Mouse (Mus musculus) cerebellum, adult 8-10 months (tissue): ENCODE data around the gene Chpf.

ENCODE experiments used
- DNase-seq: peaks from one replicate; pipeline ENCODE4 v3.0.0; 2022

Chpf gene

DNA sequence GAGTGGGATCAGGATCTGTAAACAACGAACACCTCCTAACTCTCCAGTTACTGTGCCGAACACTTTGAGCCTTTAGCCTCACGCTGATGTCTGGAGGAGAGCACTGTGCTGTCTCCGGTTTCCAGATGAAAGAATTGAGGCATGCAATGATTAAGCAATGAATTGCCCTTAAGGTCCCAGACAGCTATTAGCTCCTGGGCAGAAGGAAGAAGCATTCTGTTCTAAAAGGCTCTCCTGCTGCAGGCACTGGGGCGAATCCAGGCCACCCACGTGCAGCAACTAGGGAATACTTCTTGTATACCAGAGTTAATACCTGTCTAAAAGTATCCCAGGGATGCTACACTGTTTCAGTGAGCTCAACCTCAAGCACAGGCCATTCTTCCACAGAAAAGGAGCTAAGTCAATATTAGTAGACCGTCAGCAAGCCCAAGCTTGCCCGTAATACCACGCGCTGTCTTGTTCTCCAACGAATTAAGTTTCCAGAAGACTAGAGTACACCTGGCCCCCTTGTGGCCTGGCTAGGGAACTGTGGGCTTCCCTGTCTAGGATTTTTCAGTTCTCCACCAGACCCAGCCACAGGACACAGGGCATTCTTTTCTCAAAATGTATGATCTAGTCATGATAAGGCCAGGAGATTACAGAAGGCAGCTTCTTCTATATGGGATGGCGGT is 15.9 kb upstream of the Chpf start:
- DNase-seq = no peak

DNA sequence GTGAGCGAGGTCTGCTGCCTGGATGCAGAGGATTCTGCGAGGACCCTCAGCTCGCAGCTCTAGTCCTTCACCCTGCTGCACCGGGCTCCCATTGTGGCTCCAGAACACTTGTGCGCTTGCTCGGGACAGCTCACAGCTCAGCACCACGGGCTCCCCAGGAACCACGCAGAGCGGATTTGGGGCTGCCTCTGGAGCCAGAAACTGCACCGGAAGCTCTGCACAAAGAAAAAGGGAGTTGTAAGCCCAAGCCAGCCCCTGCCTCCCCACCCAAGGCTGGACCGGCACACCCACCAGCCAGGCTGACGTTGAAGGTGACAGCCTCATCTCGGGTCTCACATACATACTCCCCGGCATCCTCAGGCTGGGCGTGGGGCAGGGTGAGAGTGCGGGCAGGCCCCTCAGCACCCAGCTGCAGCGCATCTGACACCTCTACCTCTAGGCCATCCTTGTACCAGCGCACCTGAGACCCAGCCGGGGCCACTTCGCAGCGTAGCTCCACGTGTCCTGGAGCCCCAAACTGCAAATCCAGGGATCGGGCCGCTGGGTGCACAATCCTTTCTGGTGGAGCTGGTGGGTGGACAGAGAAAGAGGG is 13.6 kb upstream of the Chpf start:
- no peak for DNase-seq

DNA sequence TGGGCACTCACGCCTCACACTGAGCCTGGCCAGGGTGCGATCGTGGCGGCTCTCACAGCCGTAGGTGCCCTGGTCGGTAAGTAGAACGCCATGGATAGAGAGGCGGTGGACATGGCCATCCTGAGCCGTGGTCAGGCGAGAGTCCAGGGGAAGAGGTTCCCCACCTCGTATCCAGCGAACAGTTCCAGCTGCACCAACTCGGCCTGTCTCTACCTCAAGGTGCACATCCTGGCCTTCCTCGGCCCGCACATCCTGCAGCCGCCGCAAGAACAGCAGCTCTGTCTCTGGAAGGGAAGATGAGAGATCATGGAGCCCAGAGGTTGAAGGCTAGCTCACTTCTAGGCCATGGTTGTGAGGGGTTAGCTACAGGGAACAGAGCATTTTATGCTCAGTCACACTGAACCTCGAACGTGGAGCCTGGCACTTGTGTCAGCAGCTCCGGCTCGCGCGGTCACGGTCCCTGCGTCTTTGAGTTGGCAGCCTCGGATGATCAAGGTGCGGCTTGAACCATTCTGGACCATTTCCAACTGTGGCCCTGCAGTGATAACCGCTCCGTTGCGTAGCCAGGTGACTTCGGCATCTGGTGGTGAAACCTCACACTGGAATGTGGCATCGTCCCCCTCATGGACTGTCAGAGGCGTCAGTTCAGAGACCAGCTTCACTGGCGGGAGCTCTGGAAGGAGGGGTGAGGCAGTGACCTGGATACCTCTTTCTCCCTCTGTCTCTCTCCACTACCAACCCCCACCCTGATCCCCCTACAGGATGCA is 11.9 kb upstream of the Chpf start:
- DNase-seq = no peak

DNA sequence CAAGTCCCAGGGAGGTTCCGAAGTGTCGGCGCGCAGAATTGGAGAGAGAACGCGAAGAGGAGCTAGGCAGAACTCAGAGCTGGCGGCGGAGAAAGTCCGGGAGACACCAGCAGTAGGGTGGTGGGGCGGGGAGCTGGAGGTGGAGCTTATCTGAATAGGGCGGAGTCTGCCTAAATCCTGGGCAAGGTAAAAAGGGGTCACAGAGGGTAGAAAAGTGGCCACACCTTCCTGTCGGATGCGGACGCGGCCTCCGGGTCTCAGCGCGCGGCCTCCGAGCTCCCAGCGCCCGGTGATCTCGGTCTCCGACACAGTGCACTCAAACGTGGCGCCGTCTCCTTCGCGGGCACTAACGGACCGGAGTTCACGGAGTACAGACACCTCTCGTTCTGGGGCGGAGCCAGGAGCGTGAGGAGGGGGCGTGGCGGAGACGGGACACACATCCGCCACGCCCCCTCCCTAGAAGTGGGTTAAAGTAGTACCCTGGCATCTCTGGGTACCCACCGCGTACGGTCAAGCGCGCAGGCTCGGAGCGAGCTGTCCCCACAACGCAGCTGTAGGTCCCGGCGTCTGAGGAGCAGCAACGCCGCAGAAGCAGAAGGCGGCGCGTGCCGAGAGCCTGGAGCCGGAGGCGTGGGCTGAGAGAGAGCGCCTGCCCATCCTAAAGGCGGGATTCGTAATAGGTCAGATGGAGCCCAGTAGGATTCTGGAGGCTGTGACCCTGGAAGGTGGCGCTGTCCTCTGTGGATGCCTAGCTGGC is 8.5 kb upstream of the Chpf start:
- peak; percentile 85 for DNase-seq

DNA sequence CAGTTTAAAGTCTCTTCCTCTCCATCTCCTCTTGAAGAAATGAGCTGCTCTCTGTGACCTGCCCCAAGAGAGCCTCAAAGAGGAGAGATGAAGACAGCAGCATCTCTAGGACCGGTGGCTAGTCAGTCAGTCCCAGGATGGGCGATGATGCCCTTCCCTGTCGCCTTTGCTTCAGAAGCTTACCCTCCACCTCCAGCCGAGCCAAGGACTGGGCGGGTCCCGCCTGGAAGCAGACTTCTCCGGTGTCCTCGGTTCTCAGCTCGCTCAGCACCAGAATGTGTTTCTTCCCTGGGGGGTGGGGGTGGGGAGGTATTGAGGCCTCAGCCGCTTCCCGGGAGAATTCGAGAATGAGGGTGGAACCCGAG is 7.9 kb upstream of the Chpf start:
- DNase-seq = no peak

DNA sequence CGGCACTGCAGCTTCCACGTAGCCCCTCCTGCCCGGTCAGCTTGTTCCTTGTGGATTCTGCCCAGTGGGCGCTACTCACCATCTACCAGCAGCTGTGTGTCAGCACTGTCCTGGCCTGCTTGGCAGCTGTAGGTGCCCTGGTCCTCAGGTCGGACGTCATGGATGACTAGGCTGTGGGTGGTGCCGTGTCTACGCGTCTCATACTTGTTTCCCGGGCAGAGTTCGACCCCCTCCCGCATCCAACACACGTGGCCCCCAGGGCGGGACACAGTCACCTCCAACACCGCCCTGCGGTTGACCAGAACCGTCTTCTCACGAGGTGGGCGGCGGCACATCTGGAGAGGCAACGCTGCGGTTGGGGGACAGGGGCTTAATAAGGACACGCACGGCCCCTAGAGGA is 7.5 kb upstream of the Chpf start:
- DNase-seq = no peak

DNA sequence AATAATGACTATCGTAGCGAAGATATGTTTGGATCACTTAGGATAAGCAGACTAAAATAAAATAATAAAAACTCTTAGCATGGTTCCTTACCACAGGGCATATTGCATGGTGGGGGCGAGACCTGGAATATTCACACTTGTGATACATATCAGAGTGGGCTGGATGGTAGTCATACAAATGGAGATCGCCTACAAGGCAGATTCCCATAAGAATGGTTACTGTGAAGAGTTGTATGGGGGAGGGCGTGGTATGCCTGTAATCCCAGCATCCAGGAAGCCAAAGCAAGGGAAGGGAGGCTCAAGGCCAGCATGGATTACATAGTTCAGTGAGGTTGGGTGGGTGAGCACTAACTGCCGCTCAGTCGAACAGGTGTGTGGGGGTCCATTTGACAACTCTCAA is 1.6 kb upstream of the Chpf start:
- no peak for DNase-seq

DNA sequence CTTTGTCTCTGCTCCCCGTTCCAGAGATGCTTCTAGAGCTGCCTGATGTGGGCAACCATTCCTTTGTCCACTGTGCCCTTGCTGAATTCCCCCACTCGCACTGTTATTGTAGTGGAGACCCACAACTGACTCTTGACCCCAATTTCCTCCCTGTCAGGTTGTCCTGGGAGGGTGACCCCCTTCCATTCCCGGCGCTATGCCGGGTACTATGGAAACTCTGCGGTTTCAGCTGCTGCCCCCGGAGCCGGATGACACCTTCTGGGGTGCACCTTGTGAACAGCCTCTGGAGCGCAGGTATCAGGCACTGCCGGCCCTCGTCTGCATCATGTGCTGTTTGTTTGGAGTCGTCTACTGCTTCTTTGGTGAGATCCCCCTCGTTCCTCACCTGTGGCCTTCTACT is 929 bp upstream of the Chpf start:
- DNase-seq = no peak

DNA sequence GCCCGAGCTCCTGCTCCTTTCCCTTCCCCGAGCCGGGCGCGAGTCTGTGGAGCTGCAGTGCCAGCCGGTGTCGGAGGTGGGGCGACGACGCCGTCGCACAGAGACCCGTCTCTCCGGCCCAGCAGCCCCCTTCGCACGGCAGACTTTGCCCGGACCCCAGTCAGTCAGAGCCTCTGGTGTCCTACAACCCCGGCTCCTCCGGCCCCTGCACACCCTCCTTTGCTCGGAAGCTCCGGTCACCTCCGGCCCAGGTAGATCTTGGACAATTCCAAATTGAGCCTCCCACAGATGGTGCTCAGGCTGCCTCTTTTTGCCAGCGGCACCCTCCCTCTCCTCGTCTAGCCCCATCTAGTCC is 505 bp upstream of the Chpf start:
- no peak for DNase-seq

DNA sequence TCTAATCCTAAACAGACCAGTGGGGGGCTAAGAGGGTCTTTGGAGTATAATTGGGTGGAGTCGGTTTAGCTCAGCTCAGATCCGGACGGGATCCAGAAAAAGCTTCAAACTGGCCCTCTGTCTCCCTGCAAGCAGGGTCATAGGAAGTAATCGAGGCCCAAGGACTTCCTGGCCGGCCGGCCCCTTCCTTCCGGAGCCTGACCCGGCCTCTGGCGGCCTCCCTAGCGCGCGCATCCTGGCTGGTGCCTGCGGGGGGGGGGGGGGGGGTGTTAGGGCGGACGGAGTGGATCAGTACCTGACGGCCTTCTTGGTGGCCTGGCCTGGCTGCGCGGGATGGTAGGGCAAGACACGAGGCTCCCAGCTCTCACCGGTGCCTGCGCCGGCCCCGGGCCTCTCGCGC is 610 bp downstream of the Chpf start:
- no peak for DNase-seq

DNA sequence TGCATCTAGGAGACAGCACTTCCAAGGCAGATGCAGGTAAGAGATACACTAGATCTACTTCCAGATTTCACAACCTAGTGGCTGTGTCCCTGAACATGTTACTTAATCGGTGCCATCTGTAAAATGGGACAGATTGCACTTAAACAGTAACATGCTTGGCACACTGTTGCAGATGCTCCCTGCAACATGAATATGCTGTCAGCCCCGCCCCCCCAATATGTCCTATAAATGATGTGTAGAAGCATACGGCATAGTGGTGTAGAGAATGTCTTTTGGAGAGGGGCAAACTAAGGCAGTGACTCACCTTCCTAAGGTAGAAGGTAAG is 1.2 kb downstream of the Chpf start:
- no peak for DNase-seq

DNA sequence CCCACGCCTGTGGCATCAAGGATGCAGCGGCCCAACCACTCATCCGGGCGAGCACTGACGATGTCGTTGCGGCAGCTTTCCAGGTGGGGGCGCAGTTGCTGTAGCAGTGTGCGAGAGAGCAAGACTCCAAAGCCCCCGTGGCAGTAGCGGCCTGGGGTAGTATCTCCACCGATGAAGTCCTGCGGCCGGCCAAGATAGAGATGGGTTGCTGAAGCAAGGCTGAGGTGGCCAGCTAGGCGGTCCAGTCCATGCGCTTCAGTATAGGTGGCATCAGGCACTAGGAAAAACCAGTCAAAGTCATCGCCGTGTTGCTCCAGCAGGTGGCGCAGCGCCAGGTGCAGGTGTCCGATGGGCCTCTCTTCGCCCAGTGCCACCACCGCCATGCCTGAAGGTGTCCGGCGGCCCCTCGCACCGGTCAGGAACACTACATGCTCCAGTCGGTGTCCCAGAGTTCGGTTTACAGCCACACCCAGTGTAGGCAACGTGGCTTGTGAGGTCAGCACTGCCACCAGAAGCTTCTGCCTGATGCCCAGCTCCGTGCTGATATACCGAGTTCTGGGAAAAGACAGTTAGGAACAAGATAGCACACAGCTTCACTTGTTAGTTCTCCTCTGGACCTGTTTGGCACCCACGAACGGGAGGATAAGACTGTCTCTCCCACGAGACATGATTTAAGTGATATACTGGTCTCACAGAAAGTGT is 1.7 kb downstream of the Chpf start:
- DNase-seq = peak; percentile 95

DNA sequence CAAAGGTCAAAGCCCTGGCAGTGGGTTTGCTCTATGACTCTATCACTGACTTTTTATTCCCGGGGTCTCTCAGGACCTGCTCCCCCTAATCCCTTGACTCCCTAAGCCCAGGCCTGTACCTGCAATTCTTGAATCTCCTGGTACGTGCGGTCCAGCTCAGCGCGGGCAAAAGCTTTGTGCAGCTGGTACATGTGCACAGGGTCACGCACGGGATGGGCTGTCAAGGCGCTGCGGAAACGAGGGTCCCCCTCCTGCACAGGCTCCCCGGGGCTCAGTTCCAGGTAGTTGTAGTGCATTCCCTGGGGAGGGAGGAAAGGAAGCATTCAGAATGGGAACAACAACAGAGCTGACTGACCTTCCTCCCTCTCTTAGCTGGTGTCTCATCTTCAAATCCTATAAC is 2.7 kb downstream of the Chpf start:
- no peak for DNase-seq

DNA sequence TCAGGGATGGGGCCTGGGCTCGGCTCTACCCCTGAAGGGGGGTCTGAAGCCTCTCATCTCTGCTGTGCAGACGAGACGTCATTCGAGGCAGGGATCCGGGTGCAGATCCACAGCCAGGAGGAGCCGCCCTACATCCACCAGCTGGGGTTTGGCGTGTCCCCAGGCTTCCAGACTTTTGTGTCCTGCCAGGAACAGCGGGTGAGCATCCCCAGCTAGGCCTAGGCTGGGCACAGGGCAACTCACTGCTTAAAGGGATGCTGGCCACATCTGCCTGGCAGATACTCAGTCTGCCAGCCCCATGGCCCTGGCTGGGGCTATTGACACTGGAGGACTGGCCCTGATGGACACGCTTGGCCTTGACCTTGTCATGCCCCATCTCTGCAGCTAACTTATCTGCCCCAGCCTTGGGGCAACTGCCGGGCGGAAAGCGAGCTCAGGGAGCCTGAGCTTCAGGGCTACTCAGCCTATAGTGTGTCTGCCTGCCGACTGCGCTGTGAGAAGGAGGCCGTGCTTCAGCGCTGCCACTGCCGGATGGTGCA is 9.8 kb downstream of the Chpf start:
- no peak for DNase-seq

DNA sequence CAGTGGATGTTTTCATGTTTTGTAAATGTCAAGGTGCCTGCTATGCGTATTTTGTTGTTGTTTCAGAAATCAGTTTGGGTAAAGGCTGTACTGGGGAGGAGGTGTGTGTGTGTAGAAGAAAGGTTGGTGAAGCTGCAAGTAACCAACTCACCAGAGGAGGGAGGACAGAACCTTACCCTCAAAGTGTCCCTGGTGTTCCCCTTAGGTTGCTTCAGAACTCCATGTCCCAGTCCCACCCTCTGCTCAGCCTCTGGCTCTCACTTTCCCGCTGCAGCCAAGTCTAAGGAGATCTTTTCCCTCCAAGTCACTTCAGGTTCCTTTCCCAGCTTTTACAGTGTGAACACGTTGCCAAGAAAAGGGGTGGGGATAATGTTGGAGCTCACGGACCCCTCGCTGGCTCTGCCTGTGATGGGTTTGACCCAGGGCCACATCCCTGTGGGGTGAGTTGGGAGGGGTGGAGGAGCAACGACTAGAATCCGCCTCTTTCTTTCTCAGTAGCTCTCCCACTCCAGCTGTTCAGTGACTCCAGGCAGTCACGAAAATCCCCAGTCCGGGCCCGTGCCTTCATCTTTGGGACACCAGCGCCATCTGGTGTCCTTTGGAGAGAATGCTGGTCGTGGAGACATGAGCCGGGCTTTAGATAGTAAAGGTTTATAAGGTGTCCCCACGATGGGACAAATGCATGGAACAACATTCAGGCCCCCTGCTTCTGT is 11.7 kb downstream of the Chpf start:
- peak; percentile 86 for DNase-seq

DNA sequence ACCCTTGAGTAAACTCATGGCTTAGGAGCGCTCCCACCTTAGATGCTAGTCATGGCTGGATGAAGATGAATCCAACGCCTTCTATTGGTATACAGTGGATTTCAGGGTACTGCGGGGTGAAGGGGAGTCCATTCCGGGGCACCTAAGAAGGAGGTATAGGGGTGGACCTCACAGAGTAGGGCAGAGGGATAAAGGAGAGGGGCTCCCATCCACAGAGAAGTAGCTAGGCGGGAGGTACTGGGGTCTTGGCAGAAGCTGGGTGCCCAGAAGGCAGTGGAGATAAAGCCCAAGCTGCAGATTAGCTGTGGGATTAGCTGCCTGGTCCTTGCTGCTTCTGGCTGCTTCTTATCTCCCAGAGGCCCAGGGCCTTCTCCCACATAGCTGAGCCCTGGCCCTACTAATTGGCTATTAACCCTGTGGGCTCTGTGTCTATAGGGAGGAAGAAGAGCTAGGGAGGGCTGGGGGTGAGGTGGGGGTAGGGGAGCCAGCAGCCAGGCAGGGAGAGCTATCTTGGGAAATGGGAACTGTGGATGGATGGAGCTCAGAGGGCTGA is 15.4 kb downstream of the Chpf start:
- DNase-seq = no peak

DNA sequence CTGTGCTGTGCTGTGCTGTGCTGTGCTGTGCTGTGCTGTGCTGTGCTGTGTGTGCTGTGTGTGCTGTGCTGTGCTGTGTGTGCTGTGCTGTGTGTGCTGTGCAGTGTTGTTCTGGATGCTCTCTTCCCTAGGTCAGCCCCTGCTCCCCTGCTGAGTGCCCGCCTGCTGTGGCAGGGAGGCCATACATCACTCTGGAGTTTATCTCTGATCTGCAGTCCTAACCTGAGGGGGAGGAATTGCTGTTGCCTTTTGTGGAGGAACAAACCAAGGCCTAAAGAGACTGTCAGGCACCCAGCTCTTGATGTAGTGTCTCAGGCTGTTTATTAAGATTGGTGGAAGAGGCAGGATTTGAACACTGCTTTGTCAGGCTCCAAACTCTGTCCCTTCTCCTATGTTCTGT is 16.5 kb downstream of the Chpf start:
- DNase-seq = no peak

DNA sequence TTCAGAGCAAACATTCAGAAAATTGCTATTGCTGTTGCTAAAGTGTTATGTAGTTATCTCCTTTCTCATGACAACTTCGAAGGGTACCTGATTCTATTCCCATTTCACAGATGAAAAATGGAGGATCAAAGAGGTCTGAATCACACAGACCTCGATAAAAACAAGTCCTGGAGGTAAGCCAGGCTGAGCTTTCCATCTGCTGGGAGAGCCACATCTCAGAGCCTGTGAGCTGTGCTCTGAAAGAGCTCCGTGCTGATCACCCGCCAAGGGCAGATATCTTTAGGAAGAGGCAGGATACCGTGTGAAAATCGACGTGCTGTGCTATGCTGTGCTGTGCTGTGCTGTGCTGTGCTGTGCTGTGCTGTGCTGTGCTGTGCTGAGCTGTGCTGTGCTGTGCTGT is 18.8 kb downstream of the Chpf start:
- no peak for DNase-seq

DNA sequence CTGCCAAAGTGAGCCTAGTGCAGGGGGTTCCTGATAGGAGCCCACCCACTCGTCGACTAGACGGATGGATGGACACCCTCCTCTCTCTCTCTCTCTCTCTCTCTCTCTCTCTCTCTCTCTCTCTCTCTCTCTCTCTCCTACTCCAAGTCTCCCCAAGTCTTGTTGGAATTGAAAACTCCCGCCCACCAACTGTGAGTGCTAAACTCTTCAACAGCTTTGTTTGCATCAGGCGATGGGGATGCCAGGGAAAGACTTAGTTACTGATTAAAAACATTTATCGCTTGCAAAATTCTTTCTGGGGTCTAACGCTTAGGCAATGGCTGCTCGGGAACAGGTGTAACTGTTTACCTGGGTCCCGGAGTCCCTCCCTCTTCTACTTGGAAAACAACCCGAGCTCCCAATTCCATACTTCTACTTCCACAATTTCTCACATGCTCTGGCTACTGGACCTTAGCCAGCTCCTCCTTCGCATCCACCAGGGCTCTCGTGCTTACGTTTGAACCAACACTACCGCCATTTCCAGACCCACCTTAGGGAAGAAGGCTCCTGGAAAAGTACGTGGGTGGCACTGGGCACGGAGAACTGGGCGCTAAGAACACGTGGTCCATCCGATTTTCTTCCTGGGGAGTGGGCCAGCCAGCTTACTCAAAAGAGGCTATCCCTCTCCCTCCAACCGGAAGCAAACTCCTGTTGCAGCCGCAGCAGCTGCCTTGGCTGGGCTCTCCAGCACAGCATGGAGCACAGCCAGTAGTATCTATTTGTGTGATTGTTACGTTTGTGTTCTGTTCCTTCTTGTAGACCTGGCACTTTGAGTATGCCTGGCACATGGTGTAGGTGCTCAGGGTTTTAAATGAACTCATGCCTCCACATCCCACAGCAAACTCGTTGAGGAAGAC is 20.1 kb downstream of the Chpf start:
- no peak for DNase-seq

DNA sequence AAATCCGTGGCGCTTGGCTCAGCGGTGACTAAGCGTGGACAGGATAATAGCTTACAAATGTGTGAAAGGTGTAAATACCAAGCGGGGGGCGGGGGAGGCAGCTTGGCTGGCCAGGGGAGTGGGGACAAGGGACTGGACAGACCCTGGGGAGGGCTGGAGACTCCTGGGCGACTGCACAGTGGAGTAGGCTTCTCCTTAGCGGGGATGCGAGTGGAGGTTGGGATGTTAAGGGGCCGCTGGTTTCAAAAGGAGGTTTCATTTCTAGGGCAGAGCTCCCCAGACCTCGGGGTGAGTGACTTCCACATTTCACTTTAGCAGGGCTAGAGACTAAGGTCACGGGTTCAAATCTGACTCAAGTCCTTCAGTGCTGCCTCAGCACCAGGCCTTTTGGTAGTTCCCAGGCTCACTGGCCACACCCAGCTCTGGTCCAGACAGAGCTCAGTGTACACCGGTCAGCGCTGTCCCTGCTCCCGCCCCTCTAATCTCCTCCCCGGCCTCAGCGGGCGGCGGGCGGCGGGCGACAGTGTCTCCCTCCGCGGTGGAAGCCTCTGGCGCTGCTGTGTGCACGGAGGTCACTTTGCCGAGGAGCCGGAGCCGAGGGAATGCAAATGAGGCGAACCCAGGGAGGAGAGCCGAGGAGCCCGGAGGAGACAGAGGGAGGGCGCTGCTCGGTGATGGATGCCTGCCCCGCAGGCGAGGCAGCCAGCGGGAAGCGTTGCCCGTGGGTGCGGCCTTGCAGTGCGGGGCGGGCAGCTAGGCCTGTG is 20.9 kb downstream of the Chpf start:
- no peak for DNase-seq
